Mouse (Mus musculus) lung, postnatal 36 days (tissue): ENCODE measurements around the gene Cdc42ep2.
A peak's percentile ranks its signal among the peaks of the same experiment; 100 is the strongest.

Experiments used
- DNase-seq: peaks from one replicate; pipeline ENCODE4 v3.0.0; 2022; ENCODE audit warnings: mixed read lengths

The Cdc42ep2 gene

DNA sequence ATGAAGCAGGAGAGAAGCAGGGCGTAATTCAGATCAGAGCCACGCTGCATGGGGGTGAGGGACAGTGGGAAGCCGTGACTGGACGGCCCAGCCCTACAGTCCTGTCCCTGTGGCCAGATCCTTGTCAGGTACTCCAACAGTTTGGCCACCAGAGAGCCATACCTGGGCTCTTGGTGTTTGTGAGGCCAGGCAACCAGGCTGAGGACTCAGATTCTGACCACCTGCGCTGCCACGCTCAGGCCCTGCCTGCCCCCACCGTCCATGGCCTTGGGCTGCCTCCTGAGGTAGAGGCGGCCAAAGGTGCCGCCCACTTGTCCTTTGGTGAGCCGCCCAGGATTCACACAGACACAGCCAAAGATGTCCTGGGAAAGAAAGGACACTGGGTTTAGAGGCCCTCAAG lies 16.0 kb upstream of the Cdc42ep2 start:
- no peak for DNase-seq

DNA sequence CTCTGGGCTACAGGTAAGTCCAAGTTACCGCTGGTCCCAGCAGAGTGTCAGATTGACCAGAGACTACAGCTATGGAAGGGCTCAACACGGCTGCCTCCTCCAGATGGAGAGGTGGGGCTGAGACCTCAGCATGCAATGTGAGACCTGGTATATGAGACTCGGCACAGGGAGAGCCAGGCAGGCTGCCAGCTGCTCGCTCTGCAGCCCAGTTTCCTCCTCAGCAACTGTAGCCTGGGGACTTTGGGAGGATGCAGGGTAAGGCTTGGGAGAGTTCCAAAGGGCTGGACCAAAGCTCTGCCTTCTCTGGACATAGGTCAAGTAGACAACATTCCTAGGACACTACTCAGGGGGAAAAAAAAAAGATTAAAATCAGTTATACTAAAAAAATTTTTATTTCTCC lies 15.6 kb upstream of the Cdc42ep2 start:
- DNase-seq, result peak; percentile 90

DNA sequence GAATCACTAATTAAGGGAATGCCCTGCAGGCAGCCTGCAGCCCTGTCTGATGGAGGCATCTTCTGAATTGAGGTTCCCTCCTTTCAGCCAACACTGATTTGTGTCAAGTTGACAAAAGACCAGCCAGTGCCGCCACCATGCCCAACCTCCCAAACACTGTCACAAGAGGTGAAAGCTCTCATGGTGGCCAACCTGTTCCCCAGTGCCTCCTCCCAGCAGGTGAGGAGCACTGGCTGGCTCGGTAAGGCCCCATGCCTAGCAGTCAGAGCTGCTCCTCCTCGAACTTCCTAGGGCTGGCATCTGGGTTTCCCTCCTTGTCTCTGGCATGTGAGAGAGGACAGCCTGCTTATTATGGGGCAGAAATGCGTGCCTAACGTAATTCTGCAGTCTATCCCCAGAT lies 15.1 kb upstream of the Cdc42ep2 start:
- no peak for DNase-seq

DNA sequence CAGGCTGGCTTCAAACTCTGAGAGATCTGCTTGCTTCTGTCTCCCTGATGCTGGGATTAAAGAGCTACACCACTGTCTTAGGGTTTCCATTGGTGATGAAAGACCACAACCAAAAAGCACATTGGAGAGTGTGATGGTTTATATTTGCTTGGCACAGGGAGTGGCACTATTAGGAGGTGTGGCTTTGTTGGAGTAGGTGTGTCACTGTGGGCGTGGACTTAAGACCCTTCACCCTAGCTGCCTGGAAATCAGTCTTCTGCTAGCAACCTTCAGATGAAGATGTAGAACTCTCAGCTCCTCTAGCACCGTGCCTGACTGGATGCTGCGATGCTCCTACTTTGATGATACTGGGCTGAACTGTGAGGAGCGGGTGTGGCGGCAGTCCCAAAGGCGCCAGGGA lies 13.9 kb upstream of the Cdc42ep2 start:
- DNase-seq, result no peak

DNA sequence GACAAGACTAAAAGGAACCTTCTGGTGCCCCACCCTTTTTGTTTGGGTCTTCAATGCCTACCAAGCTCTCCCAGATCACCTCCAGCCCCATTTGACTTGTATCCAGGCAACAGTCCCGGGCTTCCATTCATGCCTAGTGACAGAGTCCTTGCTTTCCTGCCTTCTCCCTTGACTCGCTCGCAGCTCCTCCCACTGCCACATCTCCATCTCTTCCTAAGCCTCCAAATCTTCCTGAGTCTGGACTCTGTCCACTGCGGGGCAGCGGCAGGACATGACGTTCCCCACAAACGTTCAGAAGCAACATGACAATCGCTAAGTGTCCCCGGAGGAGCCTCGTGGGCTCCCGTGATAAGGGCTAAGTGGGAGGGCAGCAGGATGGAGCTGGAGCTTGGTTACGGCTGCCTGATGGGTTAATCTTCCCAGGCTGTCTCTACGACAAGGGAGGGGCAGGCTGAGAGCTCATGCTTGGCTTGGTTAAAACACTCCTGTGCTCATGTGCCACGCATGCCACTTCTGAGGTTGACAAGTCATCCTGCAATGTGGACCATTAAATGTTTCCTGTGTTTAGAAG lies 13.3 kb upstream of the Cdc42ep2 start:
- DNase-seq, result peak; percentile 58

DNA sequence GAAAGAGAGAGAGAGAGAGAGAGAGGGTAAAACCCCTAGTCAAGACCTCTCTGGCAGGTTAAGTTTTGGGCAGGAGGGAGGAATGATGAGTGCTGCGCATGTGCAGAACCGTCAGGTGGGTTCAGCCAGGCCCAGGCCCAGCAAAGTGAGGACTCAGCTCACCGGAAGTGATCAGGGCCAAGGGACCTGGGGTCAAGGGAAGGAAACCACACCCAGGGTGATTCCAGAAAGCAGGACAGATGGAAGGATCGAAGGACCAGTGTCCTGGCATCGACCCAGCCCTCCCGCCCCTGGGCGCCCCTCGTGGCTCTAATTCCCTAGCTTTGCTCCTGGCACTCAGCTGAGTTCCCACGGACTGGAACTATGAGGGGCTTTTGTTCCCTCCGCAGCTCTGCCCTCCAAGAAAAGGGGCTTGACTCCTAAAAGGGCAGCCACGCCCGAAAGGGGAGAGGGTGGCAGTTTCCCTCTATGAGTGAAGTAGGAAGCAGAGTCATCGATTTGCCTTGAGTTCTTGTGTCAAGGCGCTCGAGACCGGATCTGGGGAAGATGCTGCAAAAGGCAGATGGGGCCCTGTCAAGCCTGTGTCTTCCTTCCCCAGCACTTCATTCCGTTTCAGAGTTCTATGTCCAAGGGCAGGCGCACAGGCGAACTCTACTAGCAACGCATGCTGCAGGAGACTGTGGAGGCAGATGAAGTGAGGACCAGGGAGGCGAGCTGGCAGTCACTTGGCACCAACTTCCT lies 12.6 kb upstream of the Cdc42ep2 start:
- DNase-seq, result no peak

DNA sequence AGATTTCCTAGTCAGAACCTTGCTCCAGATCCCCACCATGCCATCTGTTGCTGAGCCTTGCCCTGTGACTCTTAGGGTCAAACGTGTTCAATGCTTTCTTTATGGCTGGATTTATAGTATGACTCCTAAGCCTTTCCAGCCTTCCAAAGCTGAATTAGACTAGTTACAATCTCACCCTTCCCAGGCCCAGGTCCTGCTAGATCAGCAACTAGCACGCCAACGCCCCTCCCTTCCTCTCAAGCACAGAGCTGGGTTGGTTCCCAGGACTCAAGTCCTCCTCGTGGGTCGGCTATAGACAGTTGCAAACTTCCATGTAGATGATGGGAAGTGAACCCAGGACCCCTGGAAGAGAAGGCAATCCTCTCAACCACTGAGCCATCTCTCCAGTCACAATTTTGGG lies 11.1 kb upstream of the Cdc42ep2 start:
- DNase-seq, result peak; percentile 59

DNA sequence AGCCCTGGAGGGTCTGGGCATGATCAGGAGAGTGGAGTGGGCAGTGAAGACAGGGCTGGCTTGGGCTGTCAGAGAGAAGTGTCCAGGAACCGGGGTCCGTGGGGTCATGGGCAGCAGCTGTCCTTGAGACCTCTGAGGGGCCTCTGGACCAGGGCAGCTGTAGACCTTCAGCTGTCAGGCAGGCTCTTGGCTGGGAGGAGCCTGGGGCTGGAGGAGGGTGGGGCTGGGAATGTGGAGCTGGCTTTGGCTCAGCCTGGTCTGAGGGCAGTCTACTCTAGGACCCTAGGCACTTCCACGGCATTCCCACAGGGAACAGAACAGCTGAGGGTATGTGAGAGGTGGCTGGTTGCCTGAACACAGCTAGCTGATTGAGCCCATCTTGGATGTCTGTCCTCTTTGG lies 10.7 kb upstream of the Cdc42ep2 start:
- DNase-seq, result peak; percentile 79

DNA sequence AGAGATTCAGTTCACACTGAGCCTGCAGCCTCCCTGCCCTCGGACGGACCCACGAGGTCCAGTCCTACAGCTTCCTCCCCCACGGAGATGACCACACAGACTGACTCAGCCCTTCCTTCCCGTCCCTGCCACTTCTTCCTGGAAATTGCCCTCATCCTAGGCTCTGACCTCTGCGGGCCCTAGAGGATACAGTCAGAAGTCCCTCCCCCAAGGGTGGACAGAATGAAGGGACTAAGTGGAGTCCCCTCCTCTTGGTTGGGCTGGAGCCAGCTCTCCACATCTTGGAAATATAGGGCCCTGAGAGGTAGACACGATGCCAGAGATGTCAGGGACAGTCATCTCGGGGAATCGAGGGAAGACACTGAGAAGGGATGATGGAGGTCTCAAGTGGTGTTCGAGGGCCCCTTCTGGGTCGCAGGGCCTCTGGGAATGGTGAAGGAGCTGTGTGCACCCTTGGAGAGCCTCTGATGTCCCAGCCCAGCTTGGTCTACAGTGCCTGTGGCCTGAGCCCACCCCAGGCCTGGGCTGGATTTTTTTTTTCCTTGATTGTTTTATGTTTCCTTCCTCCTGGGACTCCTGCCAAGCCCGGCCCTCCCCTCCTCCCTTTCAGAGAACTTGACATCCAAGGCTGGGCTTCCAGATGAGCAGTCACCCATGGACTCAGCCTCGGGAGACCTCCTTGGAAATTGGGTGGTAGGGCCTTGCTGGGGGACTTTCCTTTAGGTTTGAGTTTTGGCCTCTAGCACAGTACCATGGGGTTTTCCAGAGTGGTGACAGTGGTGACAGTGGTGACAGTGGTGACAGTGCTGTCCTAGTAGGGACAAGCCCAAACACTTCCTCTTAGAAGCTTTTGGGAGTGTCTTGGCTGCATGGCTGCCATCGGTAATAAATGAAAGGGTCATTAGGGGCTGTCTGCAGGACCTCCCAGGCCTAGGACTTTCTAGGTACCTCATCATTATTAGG lies 5.3 kb upstream of the Cdc42ep2 start:
- DNase-seq, result peak; percentile 90

DNA sequence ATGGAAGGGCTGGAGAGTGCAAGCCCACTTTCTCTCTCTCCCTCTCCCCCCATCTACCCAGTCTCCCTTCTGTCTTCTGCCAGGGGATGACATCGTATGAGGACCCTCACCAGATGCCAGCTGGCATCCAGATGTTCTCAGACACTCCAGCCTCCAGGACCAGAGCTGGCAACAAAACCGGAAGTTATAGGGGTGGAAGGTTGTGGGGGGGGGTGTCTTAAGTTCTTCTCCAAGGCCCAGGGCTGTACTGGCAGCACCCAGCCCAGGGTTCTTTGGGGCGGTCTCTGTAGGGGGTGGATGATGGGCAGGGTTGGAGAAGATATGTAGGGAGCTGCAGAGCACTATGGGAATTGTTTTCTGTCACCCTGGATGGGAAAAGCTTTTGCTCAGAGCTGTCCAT lies 3.9 kb upstream of the Cdc42ep2 start:
- DNase-seq, result no peak

DNA sequence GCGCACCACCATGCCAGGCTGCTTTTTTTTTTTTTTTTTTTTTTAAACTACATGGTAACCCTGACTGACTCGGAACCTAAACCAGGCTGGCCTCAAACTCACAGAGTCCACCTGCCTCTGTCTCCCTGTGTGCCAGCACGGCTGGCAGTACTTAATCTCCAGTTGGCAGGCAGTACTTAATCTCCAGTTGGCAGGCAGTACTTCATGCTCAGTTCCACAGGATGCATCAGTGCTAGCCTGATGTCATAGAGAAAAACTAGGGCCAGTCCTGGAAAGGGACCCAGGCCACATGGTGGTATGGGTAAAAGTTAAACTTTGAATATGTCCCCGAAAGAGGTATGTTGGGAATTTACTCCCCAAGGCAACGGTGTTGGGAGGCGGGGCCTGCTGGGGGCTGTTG lies 3.5 kb upstream of the Cdc42ep2 start:
- DNase-seq, result no peak

DNA sequence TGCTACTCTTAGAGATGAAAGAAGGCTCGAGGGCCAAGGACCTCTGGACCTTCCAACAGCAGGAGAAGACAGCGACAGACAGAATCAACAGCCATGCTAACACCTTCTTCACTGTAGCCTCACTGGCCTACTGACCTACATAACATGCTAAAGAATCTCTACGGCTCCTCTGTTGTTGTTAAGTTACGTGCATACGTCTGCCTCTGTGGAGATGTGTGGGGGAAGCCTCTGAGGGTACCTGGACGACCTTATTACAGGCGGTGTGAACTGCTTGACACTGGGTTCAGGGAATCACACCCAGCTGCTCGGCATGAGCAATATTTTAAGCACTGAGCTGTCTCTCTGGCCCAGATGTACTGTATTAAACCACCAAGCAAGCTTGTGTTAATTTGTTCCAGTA lies 2.9 kb upstream of the Cdc42ep2 start:
- DNase-seq, result no peak

DNA sequence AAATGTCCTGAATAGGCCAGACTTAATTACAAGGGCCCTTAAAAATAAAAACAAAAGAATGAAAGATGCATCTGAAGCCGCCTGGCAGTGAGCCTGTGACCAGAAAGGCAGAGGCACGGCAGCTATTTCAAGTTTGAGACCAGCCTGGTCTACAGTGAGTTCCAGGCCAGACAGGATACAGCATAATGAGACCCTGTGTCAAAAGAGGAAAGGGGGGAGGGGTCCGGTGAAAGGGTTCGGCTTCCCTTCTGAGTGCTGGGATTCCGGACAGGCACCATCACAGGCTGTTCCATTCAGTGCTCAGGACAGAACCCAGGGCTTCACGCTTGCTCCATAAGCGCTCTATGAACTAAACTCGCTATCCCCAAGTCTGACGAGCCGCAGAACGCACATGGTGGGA lies 2.4 kb upstream of the Cdc42ep2 start:
- no peak for DNase-seq

DNA sequence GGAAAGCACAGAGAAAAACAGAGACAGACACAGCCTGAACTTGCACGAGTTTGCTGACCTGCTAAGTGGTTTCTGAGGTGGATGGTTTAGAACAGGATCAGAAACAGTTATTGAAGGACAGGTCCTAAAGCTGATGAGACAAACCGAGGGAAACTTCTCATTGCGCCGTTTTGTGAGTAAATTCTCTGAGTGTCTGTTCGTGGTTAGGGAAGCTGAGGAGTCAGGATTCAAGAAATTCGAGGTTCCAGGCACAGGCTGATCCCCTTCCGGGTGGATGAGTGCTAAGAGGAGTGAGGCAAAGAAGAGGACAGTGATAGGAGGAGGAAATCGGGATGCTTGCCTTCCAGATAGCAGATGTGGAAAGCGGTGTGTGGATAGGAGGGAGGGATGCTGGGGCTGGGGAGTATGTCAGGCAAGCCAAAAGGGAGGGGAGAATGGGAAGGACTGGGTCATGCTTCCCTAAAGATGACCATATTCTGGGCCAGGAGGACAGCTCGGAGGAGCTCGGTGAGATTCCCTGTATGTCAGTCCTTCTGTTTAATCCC lies 767 bp upstream of the Cdc42ep2 start:
- DNase-seq, result no peak

DNA sequence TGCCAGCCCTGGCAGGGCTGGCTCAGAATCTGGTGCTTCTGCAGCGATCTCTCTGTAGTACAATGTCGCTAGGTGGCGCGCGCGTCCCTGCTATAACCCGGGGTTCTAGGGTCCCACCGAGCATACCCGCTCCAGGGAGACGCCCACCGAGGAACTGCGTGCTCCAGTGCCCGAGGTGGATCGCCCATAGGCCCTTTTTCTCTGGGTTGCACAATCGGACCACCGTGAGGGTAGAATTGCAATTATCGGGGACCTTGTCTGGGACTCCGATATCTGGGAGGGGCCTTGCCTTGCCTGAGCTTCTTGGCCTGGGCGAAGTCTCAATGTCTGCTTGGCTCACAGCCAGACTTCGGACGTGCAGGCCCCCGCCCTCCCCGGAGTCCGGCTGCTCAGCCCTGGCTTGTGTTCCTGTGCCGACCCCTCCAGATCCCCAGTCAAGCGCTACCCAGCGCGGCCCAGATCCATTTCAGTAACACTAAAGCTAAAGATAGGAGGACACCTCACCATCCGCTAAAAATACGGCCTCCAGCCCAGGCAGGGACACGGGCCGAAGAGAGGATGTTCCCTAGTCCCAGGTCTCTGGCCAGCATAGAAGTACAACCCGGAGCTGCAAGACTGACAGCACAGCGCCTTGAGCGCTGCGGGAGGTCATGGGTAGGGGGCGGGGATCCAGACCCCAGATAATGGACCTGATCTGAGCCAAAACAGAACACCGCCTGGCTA lies 465 bp downstream of the Cdc42ep2 start:
- peak; percentile 97 for DNase-seq

DNA sequence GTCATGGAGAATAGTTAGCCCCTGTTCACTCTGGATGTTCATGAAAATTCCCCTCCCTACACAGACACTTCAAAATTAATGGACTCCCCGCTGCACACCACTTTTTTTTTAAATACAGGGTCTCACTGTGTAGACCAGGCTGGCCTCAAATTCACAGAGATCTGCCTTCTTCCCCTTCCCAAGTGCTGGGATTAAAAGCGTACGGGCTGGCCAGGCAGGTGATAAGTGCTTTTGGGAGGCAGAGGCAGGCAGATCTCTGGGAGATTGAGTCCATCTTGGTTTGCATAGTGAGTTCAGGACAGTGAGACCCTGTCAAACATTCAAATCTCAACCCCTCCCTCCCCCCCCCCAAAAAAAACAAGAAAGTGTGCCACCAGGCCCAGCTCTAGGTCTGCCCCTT lies 1.7 kb downstream of the Cdc42ep2 start:
- DNase-seq, result no peak

DNA sequence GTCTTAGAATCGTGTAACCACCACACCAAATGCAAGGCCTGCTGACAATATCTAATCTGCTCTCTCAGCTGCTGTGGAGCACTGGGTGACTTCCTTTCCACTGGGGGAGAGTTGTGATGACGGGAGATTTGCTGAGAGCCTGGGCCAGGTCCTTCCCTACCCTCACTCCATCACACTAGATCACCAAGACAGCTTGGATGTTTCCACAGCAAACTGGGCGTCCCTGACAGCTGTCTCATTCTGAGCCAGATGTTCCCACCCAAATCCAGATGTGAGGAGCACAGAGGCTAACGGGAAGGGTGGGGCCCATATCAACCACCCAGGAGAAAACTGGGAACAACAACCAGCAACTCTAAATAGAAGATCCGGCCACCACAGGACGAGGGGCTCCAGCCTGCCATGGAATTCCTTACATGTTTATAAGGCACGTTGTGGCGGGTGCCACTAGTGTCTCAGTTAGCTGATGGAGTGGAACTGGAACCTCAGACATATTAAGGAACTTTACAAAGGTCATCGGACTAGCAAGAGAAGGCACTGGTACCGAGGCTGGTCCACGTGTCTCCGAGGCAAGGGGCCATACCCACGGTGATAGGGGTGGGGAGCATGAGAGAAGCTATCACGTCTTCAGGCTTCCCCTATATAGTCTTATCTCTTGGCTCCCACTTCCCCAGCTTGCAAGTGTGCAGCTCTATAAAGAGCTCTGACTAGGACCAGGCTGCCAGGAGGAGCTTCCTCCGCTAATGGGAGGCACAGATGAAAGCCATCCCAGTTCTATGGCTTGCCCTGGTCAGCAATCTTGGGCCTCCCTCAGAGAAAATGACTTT lies 2.3 kb downstream of the Cdc42ep2 start:
- DNase-seq, result peak; percentile 59

DNA sequence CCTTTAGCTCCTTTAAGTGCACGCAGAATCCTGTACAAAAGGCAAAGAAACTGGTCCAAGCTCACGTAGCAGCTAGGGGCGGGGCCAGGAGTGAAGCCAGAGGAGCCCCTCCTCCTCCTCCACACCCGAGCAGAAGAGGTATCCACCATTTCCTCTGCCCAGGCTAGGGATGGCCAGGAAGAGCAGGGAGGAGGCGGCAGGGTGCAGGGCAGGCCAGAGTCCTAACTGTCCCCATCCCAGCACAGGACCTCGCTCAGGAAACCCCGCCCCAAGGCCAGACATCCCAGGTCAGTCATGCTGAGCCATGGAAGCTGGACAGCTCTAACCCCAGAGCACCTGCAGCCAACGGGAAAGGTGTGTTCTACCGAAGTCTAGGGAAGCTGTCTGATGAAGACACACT lies 2.9 kb downstream of the Cdc42ep2 start:
- DNase-seq, result peak; percentile 51

DNA sequence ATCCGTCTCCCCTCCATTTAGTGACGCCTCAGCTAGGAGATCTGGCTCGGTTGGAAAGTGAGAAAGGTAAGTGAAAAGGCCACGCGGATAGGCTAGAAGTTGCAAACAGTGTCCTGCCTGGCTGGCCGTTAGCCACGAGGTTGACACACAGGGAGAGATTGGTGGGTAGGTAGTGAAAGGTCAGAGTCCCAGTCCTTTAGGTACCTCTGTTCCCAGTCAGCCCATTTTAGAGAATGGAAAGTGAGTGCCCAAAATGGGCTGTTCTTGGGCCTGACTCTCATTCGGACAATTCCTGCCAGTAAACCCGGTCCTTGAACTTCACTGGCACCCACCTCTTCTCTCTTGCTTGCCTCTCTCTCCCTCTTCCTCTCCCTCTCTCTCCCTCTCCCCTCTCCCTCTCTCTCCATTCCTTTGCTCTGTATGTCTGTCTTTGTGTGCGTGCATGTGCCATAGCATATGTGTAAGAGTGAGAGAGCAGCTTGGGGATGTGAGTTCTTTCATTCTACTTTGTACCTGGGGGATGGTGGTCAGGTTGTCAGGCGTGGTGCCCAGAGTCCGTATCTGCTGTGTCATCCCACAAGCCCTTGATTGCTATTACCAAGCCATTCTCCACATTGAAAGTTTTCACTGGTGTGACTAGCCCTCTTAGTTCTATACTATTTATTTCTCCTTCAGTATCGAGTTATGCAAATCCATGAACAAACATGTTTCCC lies 11.5 kb downstream of the Cdc42ep2 start, which contains the start of gene Dpf2:
Dpf2 (minus strand) TSS at position 4 of the 713 bp plus-strand sequence.
- DNase-seq, result no peak

DNA sequence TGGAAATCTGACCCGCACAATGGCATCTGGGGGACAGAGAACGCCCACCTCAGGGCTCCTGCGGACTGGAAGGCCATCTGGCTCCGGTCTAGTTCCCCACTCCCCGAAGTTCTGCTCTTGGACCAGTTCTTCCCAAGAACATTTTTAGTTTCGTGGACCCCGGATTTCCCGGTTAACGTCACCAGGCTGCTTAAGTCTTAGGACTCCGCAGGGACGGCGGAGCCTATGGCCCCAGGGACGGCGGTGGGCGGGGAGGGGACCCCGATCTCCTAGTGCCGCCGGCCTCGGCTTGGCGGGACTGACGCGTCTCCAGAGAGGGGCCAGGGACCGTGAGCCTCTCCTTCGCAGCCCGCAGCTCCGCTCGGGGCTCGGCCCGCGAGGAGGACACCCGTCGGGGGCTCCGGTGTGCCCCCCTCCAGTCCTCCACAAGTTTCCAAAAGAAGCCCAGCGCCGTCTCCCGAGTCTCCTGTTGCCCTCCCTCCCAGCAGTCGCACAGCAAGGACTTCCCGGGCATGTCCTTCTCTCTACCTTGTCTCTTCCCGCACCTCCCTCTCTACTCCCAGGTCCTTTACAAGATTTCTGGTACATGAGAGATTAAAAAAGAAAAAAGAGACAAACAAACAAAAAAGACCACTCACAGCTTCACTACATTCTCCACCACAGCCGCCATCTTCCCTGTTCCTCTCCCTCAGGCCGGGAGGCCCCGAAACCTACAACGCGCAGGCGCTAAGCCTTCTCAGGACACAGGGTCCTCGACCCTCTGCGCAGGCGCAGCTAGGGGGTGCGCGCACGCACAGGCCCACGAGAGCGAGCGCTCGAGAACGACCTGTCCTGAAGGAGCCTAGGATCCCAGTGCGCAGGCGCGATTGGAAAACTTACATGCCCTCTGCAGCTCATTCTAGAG lies 12.3 kb downstream of the Cdc42ep2 start:
- peak; percentile 100 for DNase-seq
